Mouse (Mus musculus) heart, embryonic 16.5 days (tissue): ENCODE measurements around the gene Rtn4rl2. TPM values are rescaled to one million over a fixed set of nuclear protein-coding genes. Genes with fewer than 3 reads are reported as not detected.

ENCODE experiments used
- ATAC-seq: fragments of 200-750 bp; cut with Nextera tagmentation; replicated peaks from 2 replicates; pipeline ENCODE4 v1.8.0; 2017; ENCODE audit warnings: moderate number of reproducible peaks; ENCODE audit not compliant: insufficient read depth, low FRiP score; ENCODE audit errors: extremely low read depth
- H3K27ac ChIP-seq: fragments of 300-500 bp; sonication (generic); 2 replicates; pipeline ENCODE4 v1.5.1; 2014; ENCODE audit warnings: mild to moderate bottlenecking, low read length, control low read depth, moderate library complexity
- H3K27me3 ChIP-seq: fragments of 300-500 bp; sonication (generic); 2 replicates; pipeline ENCODE4 v1.6.1; 2014; ENCODE audit warnings: low read length, mixed read lengths; ENCODE audit not compliant: control insufficient read depth, insufficient read depth
- H3K36me3 ChIP-seq: fragments of 300-500 bp; sonication (generic); 2 replicates; pipeline ENCODE4 v1.6.1; 2014; ENCODE audit not compliant: control insufficient read depth, insufficient read depth
- H3K4me1 ChIP-seq: fragments of 300-500 bp; sonication (generic); 2 replicates; pipeline ENCODE4 v1.6.1; 2014; ENCODE audit warnings: low read length, mixed read lengths; ENCODE audit not compliant: control insufficient read depth, insufficient read depth
- H3K4me2 ChIP-seq: fragments of 300-500 bp; sonication (generic); 2 replicates; pipeline ENCODE4 v1.6.1; 2014; ENCODE audit warnings: low read depth, mild to moderate bottlenecking, control low read depth, low read length
- H3K4me3 ChIP-seq: fragments of 300-500 bp; sonication (generic); 2 replicates; pipeline ENCODE4 v1.5.1; 2014; ENCODE audit warnings: mild to moderate bottlenecking, control low read depth, low read length
- H3K9ac ChIP-seq: fragments of 300-500 bp; sonication (generic); 2 replicates; pipeline ENCODE4 v1.6.1; 2014; ENCODE audit warnings: low read length, control low read depth
- H3K9me3 ChIP-seq: fragments of 300-500 bp; sonication (generic); replicated peaks from 2 replicates; pipeline ENCODE4 v1.6.1; 2016; ENCODE audit warnings: low read length; ENCODE audit not compliant: control insufficient read depth
- WGBS: fragments of 180-500 bp; shearing (Covaris S2); extraction: QIAGEN DNeasy Blood & Tissue Kit; methylation state at CpG from one replicate; pipeline ENCODE4 v1.1.7; 2014; 5-methylcytosine and 5-hydroxymethylcytosine counted together
- polyA plus RNA-seq: library from polyadenylated mRNA; unstranded; fragments of >200 nt; fragmentation: Nextera tagmentation; extraction: Ambion mirVana; gene quantifications from 2 replicates; pipeline ENCODE4 v1.2.1, GENCODE M21; 2015

The Rtn4rl2 gene
- polyA plus RNA-seq, 1 experiment from 2014 or later = 1.7 TPM

- Histone ChIP-seq H3K4me1 (peaks cover 37% of the 10 kb centered on the region), H3K9me3 (no peaks in the 10 kb centered on the region), H3K36me3 (no peaks in the 10 kb centered on the region), H3K27me3 (peaks cover 5% of the 10 kb centered on the region; the same call in 1 of the 2 replicates), H3K4me2 (peak overlapping the region; percentile 99), H3K4me3 (peak overlapping the region; percentile 78), H3K27ac (peak overlapping the region; percentile 88), H3K9ac (peak overlapping the region; percentile 85)
- peak; percentile 6; the same call in 1 of the 2 replicates for ATAC-seq
- 4% methylated on average over 17 of the region's 17 CpGs for WGBS
Measured at GRCm38 (mm10) chr2:84840748-84841563, 45.6 kb downstream of the Rtn4rl2 start.

GRCm38 (mm10) chr2:84840016-84840747 lies 46.3 kb downstream of the Rtn4rl2 start:
- WGBS = under 1% methylated on average over 54 of the region's 54 CpGs
- H3K27me3 ChIP-seq = peaks cover 5% of the 10 kb centered on the region; the same call in 1 of the 2 replicates
- H3K9ac ChIP-seq = peak overlapping the region; percentile 85
- H3K4me3 ChIP-seq = peak overlapping the region; percentile 78
- H3K4me1 ChIP-seq = peaks cover 30% of the 10 kb centered on the region
- peak; percentile 80 for ATAC-seq
- H3K9me3 ChIP-seq = no peaks in the 10 kb centered on the region
- H3K36me3 ChIP-seq = no peaks in the 10 kb centered on the region
- peak overlapping the region; percentile 88 for H3K27ac ChIP-seq
- peak overlapping the region; percentile 99 for H3K4me2 ChIP-seq

DNA sequence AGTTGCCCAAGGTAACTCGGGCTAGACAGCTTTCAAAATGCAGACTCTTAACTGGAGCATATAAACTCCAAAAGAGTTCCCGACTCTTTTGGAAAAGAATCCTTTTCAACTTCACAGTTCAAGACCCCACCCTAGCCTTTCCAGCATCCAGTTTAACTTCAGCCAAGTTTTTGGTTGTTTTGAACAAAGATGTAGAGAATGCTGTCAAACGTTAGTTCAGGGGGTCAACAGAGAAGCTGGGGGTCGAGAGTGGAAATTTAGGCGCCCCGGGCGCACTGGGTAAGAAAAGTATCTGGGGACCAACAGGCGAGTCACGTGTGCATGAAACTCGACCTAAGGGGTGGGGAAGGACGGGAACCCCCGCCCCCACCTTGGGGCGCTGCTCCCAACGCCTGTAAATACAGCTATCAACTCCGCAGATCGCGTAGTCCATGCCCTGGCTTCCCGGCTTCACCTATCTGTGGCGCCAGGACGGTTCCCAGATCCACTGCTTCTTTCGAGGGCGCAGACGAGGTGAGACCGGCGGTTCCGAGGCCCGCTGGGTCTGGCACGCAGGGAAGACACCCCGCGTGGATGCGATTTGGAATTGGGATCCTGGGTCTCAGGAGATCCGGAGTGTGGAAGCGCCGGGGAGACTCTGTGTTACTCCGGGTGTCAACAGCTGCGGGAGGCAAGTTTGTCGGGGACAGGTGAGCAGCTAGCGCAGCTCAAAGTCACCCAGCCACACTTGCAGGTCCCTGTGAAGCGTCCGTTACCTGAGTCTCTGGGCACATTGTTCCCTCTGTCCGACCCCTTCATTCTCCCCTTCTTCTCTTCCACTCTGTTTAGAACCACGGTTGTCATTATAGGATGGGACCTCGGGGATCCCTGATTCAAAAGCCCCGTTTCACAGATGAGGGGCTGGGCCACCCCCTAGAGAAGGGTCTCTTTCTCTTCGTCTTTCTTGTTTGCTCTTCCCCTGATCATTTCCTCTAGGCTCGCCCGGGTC lies 47.2 kb downstream of the Rtn4rl2 start:
- Histone ChIP-seq H3K4me2 (peak overlapping the region; percentile 99), H3K27me3 (peaks cover 5% of the 10 kb centered on the region; the same call in 1 of the 2 replicates), H3K9ac (peak overlapping the region; percentile 85), H3K9me3 (no peaks in the 10 kb centered on the region), H3K36me3 (no peaks in the 10 kb centered on the region), H3K27ac (peak overlapping the region; percentile 88), H3K4me1 (peaks cover 24% of the 10 kb centered on the region), H3K4me3 (peak overlapping the region; percentile 78)
- under 1% methylated on average over 47 of the region's 47 CpGs for WGBS
- ATAC-seq = no peak

GRCm38 (mm10) chr2:84838593-84838949 lies 47.9 kb downstream of the Rtn4rl2 start, which contains the start of gene Slc43a1:
Gene Slc43a1 (plus strand): TSS chr2:84838850.
- Histone ChIP-seq H3K9me3 (no peaks in the 10 kb centered on the region), H3K4me3 (peak within 1 kb of the TSS; percentile 78), H3K27ac (peak within 1 kb of the TSS; percentile 88), H3K4me1 (peaks cover 24% of the 10 kb centered on the region), H3K9ac (peak within 1 kb of the TSS; percentile 85), H3K4me2 (peak within 1 kb of the TSS; percentile 99), H3K36me3 (no peaks in the 10 kb centered on the region), H3K27me3 (peaks cover 5% of the 10 kb centered on the region; the same call in 1 of the 2 replicates)
- WGBS = 34% methylated on average over 10 of the region's 10 CpGs
- no peak for ATAC-seq

- no peak overlapping the region for H3K9ac ChIP-seq
- no peak overlapping the region for H3K4me2 ChIP-seq
- no peak overlapping the region for H3K27ac ChIP-seq
- H3K27me3 ChIP-seq = peaks cover 5% of the 10 kb centered on the region; the same call in 1 of the 2 replicates
- no peaks in the 10 kb centered on the region for H3K36me3 ChIP-seq
- 40% methylated on average over 9 of the region's 9 CpGs for WGBS
- H3K4me3 ChIP-seq = no peak overlapping the region
- no peak for ATAC-seq
- H3K9me3 ChIP-seq = no peaks in the 10 kb centered on the region
- peaks cover 24% of the 10 kb centered on the region for H3K4me1 ChIP-seq
Measured at GRCm38 (mm10) chr2:84837817-84838592, 48.5 kb downstream of the Rtn4rl2 start.

GRCm38 (mm10) chr2:84837107-84837506 lies 49.4 kb downstream of the Rtn4rl2 start:
- Histone ChIP-seq H3K4me1 (peaks cover 26% of the 10 kb centered on the region), H3K27me3 (peaks cover 5% of the 10 kb centered on the region; the same call in 1 of the 2 replicates), H3K4me3 (no peak overlapping the region), H3K9ac (no peak overlapping the region), H3K4me2 (no peak overlapping the region), H3K9me3 (no peaks in the 10 kb centered on the region), H3K36me3 (no peaks in the 10 kb centered on the region), H3K27ac (no peak overlapping the region)
- 52% methylated on average over 8 of the region's 8 CpGs for WGBS
- no peak for ATAC-seq

DNA sequence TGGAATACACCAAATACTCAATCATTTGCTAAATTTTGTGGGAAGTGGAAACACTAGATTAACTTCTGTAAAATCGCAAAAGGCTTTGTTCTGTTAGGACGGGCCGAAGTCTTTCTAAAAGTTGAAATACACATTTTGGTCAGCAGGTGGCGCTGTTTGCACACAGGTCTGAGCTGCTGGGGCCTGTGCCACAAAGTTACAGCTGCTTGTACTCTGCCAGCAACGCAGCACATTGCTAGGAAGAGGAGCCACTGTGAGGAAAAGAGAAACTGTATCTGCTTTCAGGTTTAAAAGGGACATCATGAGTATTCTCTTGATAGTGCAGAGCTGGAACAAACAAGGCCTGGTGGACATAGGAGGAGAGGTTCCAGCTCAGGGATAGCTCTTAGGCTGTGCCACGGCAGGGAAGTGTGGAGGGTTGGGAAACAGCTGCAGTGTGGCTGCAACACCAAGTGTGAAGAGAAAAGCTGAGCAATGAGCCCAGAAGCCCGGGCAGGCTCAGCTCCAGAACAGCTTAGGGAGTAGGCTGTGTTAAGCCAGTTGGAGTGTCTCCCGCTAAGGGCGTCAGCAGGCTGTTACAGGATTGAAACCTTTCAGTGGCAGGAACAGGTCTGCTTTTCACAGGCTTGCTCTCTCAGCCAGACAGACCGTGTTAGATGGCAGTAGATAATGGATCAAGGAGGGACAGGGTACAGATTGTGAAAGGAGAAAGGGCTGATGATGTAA lies 54.7 kb downstream of the Rtn4rl2 start:
- peaks cover 10% of the 10 kb centered on the region for H3K4me1 ChIP-seq
- H3K9ac ChIP-seq = peak overlapping the region; percentile 26; the same call in 1 of the 2 replicates
- no peaks in the 10 kb centered on the region for H3K9me3 ChIP-seq
- H3K4me2 ChIP-seq = peak overlapping the region; percentile 6; the same call in 1 of the 2 replicates
- WGBS = 26% methylated on average over 10 of the region's 10 CpGs
- H3K27ac ChIP-seq = peak overlapping the region; percentile 30
- no peaks in the 10 kb centered on the region for H3K27me3 ChIP-seq
- no peak overlapping the region for H3K4me3 ChIP-seq
- ATAC-seq = peak; percentile 65
- peaks cover 8% of the 10 kb centered on the region for H3K36me3 ChIP-seq
